Mouse (Mus musculus): ENCODE results near the gene Ceacam13.
"Not testable (repeated sequence)": the region's sequence is repeated elsewhere in the genome, so short reads cannot be mapped to it uniquely, and the experiment has no call there.

The Ceacam13 gene

DNA sequence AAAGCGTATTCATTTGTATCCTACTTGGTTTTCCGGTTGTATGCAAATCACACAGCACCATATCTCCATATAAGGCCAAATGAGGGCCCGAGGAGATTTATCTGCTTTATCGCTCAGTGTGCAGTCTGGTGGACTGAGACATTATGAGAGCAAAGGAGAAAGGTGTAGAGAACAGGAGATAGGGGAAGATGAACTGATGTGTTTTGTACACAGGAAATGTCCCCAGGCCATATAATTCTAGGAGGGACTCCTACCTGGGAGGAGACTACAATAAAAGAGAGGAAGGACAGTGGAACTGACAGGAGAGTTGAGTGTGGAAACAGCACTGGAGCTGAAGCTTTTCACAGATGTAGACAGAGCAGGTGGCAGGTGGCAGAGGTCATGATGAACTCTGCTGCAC, at the start of gene Ceacam13:
Gene Ceacam13 (plus strand): TSS at position 301 of the 400 bp plus-strand sequence.
- DNase-seq, result no peak

- no peak for DNase-seq
Measured at GRCm38 (mm10) chr7:17971824-17972223, 37.9 kb upstream of the Ceacam13 start, which contains the start of gene Ceacam11. Gene Ceacam11, plus strand, starts transcription at chr7:17972124.

- not testable (repeated sequence) for DNase-seq
Measured at GRCm38 (mm10) chr7:18001131-18001530, 8.6 kb upstream of the Ceacam13 start.

DNA sequence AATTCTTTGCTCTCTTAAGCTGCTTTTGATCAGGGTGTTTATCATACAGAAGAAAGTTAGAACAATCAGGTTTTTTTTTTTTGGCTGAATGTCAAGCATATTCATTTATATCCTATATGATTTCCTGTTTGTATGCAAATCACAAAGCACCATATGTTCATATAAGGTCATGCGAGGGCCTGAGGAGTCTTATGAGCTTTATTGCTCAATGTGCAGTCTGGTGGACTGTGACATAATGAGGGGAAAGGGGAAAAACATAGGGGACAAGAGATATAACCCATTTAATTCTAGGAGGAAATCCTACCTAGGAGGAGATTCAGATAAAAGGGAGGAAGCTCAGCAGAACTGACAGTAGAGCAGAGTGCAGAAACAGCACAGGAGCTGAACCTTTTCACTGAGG, 55.9 kb downstream of the Ceacam13 start, which contains the start of gene Ceacam12:
Gene Ceacam12 (plus strand): TSS at position 301 of the 400 bp plus-strand sequence.
- DNase-seq, result no peak

All from cerebellum, postnatal 36 days (tissue).